Mouse (Mus musculus) CD4-positive, CD25-positive, alpha-beta regulatory T cell (primary cell): ENCODE data around the gene Glis1. TPM values are rescaled to one million over a fixed set of nuclear protein-coding genes. Genes with fewer than 3 reads are reported as not detected.

Source experiments
- polyA plus RNA-seq: library from polyadenylated mRNA; unstranded; fragments of 100-300 nt; shearing (Covaris generic); gene quantifications from one replicate; pipeline ENCODE4 v1.2.1, GENCODE M21; 2017

The Glis1 gene
- polyA plus RNA-seq, result 0.57 TPM

GRCm38 (mm10) chr4:107434356-107435237 lies at the start of gene Glis1:
TSS of gene Glis1 (plus strand) at chr4:107434591.

GRCm38 (mm10) chr4:107684130-107684529 lies 249.7 kb downstream of the Glis1 start, which contains the start of gene Dmrtb1:
TSS of gene Dmrtb1 (minus strand) at chr4:107684230.

Other genes starting within 250 kb of the Glis1 start
- 0.28 TPM for gene Ldlrad1, start 225.4 kb upstream of the Glis1 start, polyA plus RNA-seq
- gene Lrrc42, start 181.1 kb upstream of the Glis1 start, polyA plus RNA-seq, result 33.3 TPM
- gene Hspb11, start 181.0 kb upstream of the Glis1 start, polyA plus RNA-seq, result 23.1 TPM
- gene Dio1, start 127.4 kb upstream of the Glis1 start, polyA plus RNA-seq, result not detected
- 97.0 TPM for gene Yipf1, start 120.2 kb upstream of the Glis1 start, polyA plus RNA-seq
- 8.9 TPM for gene Ndc1, start 66.8 kb upstream of the Glis1 start, polyA plus RNA-seq
- not detected for gene Dmrtb1, start 249.6 kb downstream of the Glis1 start, polyA plus RNA-seq